In the genomic region with DNA sequence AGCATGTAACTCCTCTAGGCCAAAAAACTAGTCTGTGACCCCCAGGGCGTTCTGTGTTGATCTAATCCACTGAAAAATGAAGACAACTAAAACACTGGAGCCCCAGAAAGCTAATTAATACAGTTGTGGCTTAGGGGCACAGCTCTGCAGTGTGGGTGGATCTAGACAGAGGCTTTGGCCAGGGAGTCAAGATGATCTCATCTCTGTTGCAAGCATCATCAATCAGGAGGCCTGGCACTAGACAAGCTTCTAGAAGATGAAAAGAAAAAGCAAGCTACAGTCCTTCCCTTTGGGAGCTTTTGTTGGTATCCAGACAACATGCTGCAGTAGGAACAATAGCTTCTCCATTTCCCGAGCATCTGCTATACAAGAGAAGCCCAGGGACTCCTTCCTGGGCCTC, we compare ENCODE assay signal across 22 mouse cellular contexts. TPM values are rescaled to one million over a fixed set of nuclear protein-coding genes. Genes with fewer than 3 reads are reported as not detected.
DNase-seq lines count a peak whose midpoint lies in the region; ATAC-seq and TF ChIP-seq lines count a peak whose summit lies in the region.
"Had no signal": no experiment of that assay in that cellular context is flagged by ENCODE, and none has a peak within 500 bp of the region (broad histone marks: within the 10 kb centered on the region; RNA-seq: fewer than 3 reads in every experiment).

No protein-coding gene starts in this region.

- DNase-seq in hindbrain, postnatal 0 days (ENCODE audit: low spot score) = peak; percentile 8
- peak; percentile 62 for DNase-seq in NIH3T3 (ENCODE audit: low read depth)
- peak; percentile 8 for DNase-seq in lung, postnatal 14 days
- DNase-seq in cerebellum, postnatal 14 days = no peak
- DNase-seq: cerebellum, adult 18-20 months; gastrocnemius, postnatal 36 days; heart, postnatal 14 days; kidney, adult 8-10 months; kidney, postnatal 4 days; liver; liver, postnatal 0 days; right cerebral cortex, postnatal 25 days had no signal

- H3K9ac ChIP-seq in hindbrain, postnatal 0 days (replicated peaks; ENCODE audit: low read length) = no peak overlapping the region
- H3K9ac ChIP-seq in hindbrain, embryonic 12.5 days = no peak overlapping the region
- H3K9ac ChIP-seq in kidney, embryonic 15.5 days = no peak overlapping the region
- H3K9ac ChIP-seq: forebrain, embryonic 15.5 days; hindbrain, embryonic 15.5 days; liver, postnatal 0 days; neural tube, embryonic 13.5 days had no signal

- 36% methylated on average over 2 of the region's 2 CpGs for WGBS in hindbrain, postnatal 0 days
- WGBS in hindbrain, embryonic 12.5 days = 37% methylated on average over 2 of the region's 2 CpGs
- WGBS in kidney, embryonic 15.5 days = 41% methylated on average over 2 of the region's 2 CpGs

- no peak for ATAC-seq in hindbrain, postnatal 0 days
- no peak for ATAC-seq in hindbrain, embryonic 12.5 days (ENCODE audit: low FRiP score)
- ATAC-seq in kidney, embryonic 15.5 days (replicated peaks; ENCODE audit: low FRiP score) = no peak
- ATAC-seq: forebrain, embryonic 15.5 days; liver, postnatal 0 days; midbrain, embryonic 16.5 days had no signal

- H3K4me2 ChIP-seq in hindbrain, postnatal 0 days (ENCODE audit: low read depth, low read length) = no peak overlapping the region
- H3K4me2 ChIP-seq in hindbrain, embryonic 12.5 days (replicated peaks) = no peak overlapping the region
- H3K4me2 ChIP-seq in kidney, embryonic 15.5 days = no peak overlapping the region
- H3K4me2 ChIP-seq: forebrain, embryonic 15.5 days; hindbrain, embryonic 15.5 days; neural tube, embryonic 13.5 days had no signal

- H3K79me3 ChIP-seq in C2C12 (ENCODE audit: low read depth) = no peaks in the 10 kb centered on the region

- no peak overlapping the region for H3K4me3 ChIP-seq in hindbrain, postnatal 0 days (ENCODE audit: low read length)
- H3K4me3 ChIP-seq in hindbrain, embryonic 12.5 days = no peak overlapping the region
- no peak overlapping the region for H3K4me3 ChIP-seq in C2C12 (ENCODE audit: insufficient read depth, poor library complexity, severe bottlenecking)
- H3K4me3 ChIP-seq in kidney, embryonic 15.5 days (replicated peaks) = no peak overlapping the region
- H3K4me3 ChIP-seq: forebrain, embryonic 15.5 days; heart, embryonic 10.5 days; hindbrain, embryonic 15.5 days; megakaryocyte, embryonic 14.5 days; neural tube, embryonic 13.5 days had no signal

- no peaks in the 10 kb centered on the region for H3K4me1 ChIP-seq in hindbrain, postnatal 0 days (ENCODE audit: insufficient read depth, low read length)
- H3K4me1 ChIP-seq in hindbrain, embryonic 12.5 days = no peaks in the 10 kb centered on the region
- H3K4me1 ChIP-seq in kidney, embryonic 15.5 days = no peaks in the 10 kb centered on the region
- H3K4me1 ChIP-seq: forebrain, embryonic 15.5 days; heart, embryonic 10.5 days; hindbrain, embryonic 15.5 days; neural tube, embryonic 13.5 days had no signal

- H3K79me2 ChIP-seq in C2C12 (ENCODE audit: control insufficient read depth, insufficient read depth) = no peaks in the 10 kb centered on the region

- H3K9me3 ChIP-seq in hindbrain, postnatal 0 days (ENCODE audit: low read length) = no peaks in the 10 kb centered on the region
- no peaks in the 10 kb centered on the region for H3K9me3 ChIP-seq in hindbrain, embryonic 12.5 days (replicated peaks)
- no peaks in the 10 kb centered on the region for H3K9me3 ChIP-seq in kidney, embryonic 15.5 days (replicated peaks)
- H3K9me3 ChIP-seq: forebrain, embryonic 15.5 days; G1E; heart, embryonic 10.5 days; hindbrain, embryonic 15.5 days; megakaryocyte, embryonic 14.5 days; neural tube, embryonic 13.5 days had no signal

- no peak for TF ChIP-seq CTCF in hindbrain, postnatal 0 days (IDR thresholded peaks at IDR 0.05; ENCODE audit: low read depth)
- TF ChIP-seq CTCF in C2C12 (IDR thresholded peaks at IDR 0.05; ENCODE audit: control insufficient read depth, insufficient read depth, insufficient read length) = no peak

- H3ac ChIP-seq in C2C12 (ENCODE audit: control insufficient read depth, insufficient read length, low read depth) = no peak overlapping the region

- no peaks in the 10 kb centered on the region for H3K27me3 ChIP-seq in hindbrain, postnatal 0 days (ENCODE audit: insufficient read depth, low read length)
- H3K27me3 ChIP-seq in hindbrain, embryonic 12.5 days = no peaks in the 10 kb centered on the region
- H3K27me3 ChIP-seq in C2C12 (ENCODE audit: control insufficient read depth, insufficient read depth, insufficient read length) = no peaks in the 10 kb centered on the region
- H3K27me3 ChIP-seq in kidney, embryonic 15.5 days = peaks cover 9% of the 10 kb centered on the region; the same call in 1 of the 2 replicates
- H3K27me3 ChIP-seq: forebrain, embryonic 15.5 days; hindbrain, embryonic 15.5 days; neural tube, embryonic 13.5 days had no signal

- no peaks in the 10 kb centered on the region for H3K36me3 ChIP-seq in hindbrain, postnatal 0 days (ENCODE audit: insufficient read depth, low read length)
- no peaks in the 10 kb centered on the region for H3K36me3 ChIP-seq in hindbrain, embryonic 12.5 days
- H3K36me3 ChIP-seq in C2C12 (ENCODE audit: control insufficient read depth, insufficient read depth) = no peaks in the 10 kb centered on the region
- no peaks in the 10 kb centered on the region for H3K36me3 ChIP-seq in kidney, embryonic 15.5 days
- H3K36me3 ChIP-seq: forebrain, embryonic 15.5 days; G1E; heart, embryonic 10.5 days; hindbrain, embryonic 15.5 days; neural tube, embryonic 13.5 days had no signal

- H3K27ac ChIP-seq in hindbrain, postnatal 0 days = no peak overlapping the region
- H3K27ac ChIP-seq in hindbrain, embryonic 12.5 days = no peak overlapping the region
- H3K27ac ChIP-seq in kidney, embryonic 15.5 days = no peak overlapping the region
- H3K27ac ChIP-seq: forebrain, embryonic 15.5 days; heart, embryonic 10.5 days; hindbrain, embryonic 15.5 days; neural tube, embryonic 13.5 days had no signal

TF ChIP-seq in C2C12, 6 proteins besides CTCF, POLR2A, EP300 and RAD21:
- TF ChIP-seq MAX (IDR thresholded peaks at IDR 0.05) (no peak), CEBPB (IDR thresholded peaks at IDR 0.05; ENCODE audit: low read depth) (peak; percentile 58), FOSL1 (IDR thresholded peaks at IDR 0.05; ENCODE audit: insufficient read depth, low read length, poor library complexity, severe bottlenecking) (no peak), USF1 (IDR thresholded peaks at IDR 0.05; ENCODE audit: low read depth) (no peak), MYOD1 (IDR thresholded peaks at IDR 0.05; ENCODE audit: control insufficient read depth, insufficient read length, low read depth) (no peak), MYOG (IDR thresholded peaks at IDR 0.05; ENCODE audit: control insufficient read depth, extremely low read depth, insufficient read length) (no peak)

RNA-seq across cellular contexts. Expression of a gene that starts 9.6 kb away (rescaled TPM):
- total RNA-seq in hindbrain, postnatal 0 days (2014; rRNA removed) = 23.3 and 23.7 TPM in 2 replicates
- polyA plus RNA-seq in hindbrain, postnatal 0 days (2015; fragmentation: Nextera tagmentation; extraction: Ambion mirVana) = 31.6 and 33.1 TPM in 2 replicates
- 81.5 and 88.4 TPM in 2 replicates for polyA plus RNA-seq in hindbrain, embryonic 12.5 days (2016; fragmentation: Nextera tagmentation; extraction: Ambion mirVana)
- 280 TPM for polyA plus RNA-seq in C2C12 (2012; fragmentation: generic; extraction: Trizol)
- polyA plus RNA-seq in kidney, embryonic 15.5 days (2015; fragmentation: Nextera tagmentation; extraction: Ambion mirVana) = 125 and 132 TPM in 2 replicates

Comparison
In these comparisons a context has a peak if more than half of its experiments do, and no peak if none do; other contexts are left out.
1. DNase-seq: peak in hindbrain, postnatal 0 days (single experiment), NIH3T3 (single experiment) and lung, postnatal 14 days (single experiment); none in cerebellum, postnatal 14 days (0 of 2).